Mouse (Mus musculus) A20 (cell line): ENCODE results near the gene D630039A03Rik.
A peak's percentile ranks its signal among the peaks of the same experiment; 100 is the strongest.

ENCODE experiments used
- DNase-seq: peaks from one replicate; pipeline ENCODE4 v3.0.0-alpha.2; 2011; ENCODE audit warnings: low read depth, low spot score

Gene D630039A03Rik

DNA sequence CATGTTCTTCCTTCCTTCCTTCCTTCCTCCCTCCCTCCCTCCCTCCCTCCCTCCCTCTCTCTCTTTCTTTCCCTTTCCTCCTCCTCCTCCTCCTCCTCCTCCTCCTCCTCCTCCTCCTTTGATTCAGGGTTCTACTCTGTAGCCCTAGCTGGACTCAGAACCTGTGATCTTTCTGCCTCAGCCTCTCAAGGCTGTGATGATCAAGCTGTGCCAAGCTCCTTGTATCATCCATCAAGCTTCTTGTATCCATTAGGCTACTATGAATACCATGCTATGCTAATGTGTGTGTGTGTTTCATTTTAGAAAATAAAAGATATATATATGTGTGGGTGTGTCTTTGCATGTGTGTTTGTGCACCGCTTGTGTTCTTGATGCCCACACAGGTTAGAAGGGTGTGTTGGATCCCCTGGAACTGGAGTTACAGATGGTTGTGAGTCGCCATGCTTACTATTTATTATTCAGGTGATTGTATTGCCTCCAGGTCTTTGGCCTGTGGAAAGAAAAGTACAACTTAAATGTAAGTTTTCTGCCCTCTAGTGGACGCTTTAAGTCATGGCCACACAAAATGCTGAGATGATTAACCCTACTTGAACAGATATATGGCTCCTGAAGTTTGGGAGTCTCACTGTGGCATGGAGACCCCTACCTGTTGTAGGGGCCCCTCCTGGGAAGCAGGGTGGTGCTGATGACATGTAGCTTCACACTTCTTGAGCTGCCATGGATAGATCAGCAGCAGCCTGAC lies 11.5 kb upstream of the D630039A03Rik start:
- peak; percentile 56 for DNase-seq

DNA sequence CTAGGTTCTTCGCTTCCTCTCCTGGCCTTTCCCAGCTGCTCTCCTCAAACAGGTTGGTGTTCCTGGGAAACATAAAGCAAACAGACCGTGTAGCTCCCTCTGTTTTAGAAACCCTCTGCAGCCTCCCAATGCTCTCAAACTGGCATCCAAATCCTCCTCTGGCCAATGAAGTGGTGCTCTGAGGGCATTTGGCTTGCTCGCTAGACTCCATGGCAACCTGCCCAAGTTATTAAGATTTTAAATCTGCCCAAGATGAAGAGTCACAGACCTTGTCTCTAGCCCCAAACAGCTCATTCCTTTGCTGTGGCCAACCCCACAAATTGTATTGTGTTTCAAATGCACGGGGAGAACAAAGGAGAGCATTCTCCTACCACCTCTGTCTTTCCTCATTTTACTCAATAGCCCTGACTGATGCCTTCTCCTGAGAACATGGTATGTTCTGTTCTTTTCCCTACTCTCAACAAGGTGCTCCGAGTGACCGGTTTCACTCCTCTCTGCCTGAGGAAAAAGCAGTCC lies 8.5 kb upstream of the D630039A03Rik start:
- DNase-seq = no peak

DNA sequence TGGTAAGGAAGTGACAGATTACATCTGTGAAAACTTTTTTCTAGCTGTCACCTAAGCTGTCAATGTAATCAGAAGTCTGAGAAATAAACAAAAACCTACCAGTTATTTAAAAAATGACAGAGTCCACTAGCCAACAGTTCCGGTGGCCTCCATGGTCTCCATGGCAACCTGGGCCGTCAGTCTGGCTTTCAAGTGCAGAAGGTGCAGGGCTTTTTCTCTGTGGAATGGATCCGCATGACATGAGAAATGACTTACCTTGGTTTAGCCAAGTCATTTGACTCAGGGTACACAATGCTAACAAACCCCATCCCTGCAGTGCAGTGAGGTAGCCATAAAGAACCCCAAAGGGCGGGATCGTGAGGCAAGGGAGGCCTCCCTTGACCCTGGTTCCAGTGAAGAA lies 6.1 kb upstream of the D630039A03Rik start:
- no peak for DNase-seq

GRCm38 (mm10) chr4:57920522-57920921 lies 4.4 kb upstream of the D630039A03Rik start:
- no peak for DNase-seq

DNA sequence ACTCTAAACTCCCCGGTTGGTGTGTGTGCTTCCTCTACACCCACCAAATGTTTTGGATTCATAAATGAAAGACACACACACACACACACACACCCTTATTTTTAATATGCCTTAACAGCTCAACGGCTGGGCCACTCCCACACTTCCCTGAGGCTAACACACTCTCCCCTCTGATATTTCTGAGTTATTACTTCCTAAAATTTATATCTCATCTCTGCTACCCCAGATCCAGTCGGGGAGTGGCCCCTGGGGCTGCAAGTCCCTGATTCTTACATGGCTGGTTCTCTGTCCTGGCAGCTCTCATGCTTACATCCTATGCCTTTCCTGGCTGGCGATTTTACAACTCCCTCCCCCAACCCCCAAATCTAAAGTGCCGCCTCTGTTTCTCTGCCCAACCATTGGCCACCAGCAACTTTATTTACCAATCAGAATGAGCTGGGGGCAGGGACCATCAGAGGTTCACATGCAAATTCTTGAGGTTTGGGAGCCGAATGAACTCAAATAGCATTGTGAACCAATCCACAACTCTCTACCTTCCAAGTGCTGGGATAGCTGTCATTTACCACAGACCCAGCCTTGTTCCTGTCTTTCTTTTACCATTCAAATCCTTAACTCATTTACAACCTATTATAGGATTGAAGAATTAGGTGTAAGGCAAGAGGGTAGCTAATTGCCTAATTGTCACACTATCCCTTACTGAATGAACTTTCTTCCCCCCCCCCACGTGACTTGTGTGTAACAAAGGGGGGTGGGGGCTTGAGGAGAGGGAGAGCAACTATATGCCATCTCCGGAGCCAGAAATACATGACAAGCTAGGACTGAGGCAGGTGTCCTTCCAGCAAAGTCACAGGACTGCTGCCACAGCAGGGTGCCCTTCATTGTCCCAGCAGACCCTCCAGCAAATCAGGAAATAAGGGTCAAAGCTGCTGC lies 3.7 kb upstream of the D630039A03Rik start:
- no peak for DNase-seq

GRCm38 (mm10) chr4:57916711-57917110 lies 614 bp upstream of the D630039A03Rik start:
- no peak for DNase-seq

GRCm38 (mm10) chr4:57915216-57915965 lies 706 bp downstream of the D630039A03Rik start:
- no peak for DNase-seq

DNA sequence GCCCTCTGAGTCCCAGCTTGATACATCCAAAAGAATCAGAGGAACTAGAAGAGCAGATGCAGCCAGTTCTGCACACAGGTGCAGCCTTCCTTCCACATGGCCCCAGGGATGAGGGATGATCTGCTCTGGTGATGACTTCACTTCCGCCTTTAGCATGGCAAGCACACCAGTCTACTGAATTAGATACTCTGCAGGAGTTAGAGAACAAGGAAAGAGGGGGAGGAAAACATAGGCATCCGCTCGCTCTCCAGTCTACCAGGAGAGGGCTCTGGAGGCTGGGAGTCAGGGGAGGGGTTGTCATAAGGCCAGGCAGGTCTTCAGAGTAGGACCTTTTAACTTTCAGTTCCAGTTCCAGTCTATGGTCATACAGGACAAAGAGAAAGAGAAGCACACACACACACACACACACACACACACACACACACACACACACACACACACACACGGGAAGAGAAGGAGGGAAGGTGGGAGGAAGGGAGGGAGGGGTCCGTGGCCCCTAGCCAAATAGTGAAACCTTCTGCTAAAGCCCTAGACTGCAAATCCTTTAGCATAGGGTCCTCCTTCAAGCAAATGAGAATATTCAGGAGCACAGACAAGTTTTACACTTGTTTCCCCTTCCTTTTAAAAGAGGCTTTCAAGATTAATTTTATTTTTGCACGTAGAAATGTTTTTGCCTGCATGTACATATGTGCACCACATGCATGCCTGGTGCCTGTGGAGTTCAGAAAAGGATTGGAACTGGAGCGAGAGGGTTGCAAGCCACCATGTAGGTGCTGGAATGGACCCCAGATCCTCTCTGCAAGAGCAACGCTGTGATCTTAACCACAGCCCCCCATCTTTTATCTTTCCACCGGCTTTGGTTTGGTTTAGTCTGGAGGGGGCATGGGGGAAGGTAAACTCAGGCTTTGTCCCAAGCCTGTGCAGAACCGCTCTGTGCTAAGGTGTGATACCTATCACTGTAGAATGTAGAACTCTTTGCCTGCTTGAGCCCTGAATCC lies 1.6 kb downstream of the D630039A03Rik start:
- no peak for DNase-seq

- no peak for DNase-seq
Observed at GRCm38 (mm10) chr4:57913021-57913420, 3.1 kb downstream of the D630039A03Rik start.

- no peak for DNase-seq
Observed at GRCm38 (mm10) chr4:57908860-57909259, 7.2 kb downstream of the D630039A03Rik start.

GRCm38 (mm10) chr4:57906708-57907107 lies 9.4 kb downstream of the D630039A03Rik start:
- no peak for DNase-seq

DNA sequence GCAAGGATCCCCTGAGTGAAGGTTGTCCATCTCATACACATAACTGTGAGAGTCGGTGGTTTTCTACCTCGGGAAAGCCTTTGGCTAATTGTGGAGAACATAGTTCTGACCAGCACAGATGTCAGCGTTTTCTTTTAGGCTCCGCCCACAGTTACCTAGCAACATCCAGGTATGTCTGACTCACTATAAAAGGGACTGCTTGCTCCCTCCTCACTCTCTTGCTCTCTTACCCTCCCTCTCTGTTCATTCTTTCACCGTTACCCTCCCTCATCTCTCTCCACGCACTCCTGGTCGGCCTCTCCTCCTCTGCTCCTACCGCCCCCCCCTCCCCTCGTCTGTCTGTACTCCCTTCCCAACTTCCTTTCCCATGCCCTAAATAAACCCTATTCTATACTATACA lies 11.5 kb downstream of the D630039A03Rik start:
- DNase-seq = no peak

DNA sequence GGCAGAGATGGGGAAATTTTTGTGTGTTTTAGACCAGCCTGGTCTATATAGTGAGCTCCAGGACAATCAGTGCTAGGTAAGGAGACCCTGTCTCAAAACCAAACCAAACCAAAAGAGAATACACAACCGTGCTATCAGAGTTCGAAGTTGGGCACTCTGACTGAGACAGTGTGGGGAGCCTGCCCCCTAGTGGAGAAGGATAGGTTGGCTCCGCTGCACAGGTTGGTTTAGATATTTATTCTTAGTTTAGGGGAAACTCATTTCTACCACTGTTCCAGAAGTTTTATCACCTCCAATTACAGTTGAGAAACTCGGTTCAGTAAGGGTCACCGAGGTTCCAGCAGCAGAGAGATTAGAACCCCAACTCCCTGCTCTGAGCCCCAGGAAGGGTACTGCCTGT lies 11.9 kb downstream of the D630039A03Rik start:
- peak; percentile 77 for DNase-seq

- no peak for DNase-seq
Observed at GRCm38 (mm10) chr4:57902619-57903018, 13.5 kb downstream of the D630039A03Rik start.

- DNase-seq = peak; percentile 54
Observed at GRCm38 (mm10) chr4:57901210-57901609, 14.9 kb downstream of the D630039A03Rik start.

- DNase-seq = no peak
Observed at GRCm38 (mm10) chr4:57896631-57897030, 19.5 kb downstream of the D630039A03Rik start.

DNA sequence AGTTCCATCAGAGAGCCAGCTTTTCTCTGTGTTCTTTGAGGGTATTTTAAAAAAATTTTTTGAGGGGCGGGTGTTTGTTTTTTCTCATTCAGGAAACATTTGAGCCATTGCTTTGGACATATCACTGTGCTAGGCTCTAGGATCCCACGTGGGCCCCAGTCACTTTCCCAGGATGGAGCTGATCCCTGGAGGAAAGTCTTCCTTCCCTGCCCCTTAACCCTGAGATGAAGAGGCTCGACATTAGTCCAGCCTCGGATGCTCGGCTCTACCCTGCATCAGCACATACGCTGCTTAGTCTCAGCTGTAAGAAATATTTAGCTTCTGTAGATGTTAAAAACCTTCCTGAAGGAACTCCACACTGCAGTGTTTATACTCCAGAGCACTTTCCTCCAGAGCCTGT lies 20.2 kb downstream of the D630039A03Rik start:
- no peak for DNase-seq

DNA sequence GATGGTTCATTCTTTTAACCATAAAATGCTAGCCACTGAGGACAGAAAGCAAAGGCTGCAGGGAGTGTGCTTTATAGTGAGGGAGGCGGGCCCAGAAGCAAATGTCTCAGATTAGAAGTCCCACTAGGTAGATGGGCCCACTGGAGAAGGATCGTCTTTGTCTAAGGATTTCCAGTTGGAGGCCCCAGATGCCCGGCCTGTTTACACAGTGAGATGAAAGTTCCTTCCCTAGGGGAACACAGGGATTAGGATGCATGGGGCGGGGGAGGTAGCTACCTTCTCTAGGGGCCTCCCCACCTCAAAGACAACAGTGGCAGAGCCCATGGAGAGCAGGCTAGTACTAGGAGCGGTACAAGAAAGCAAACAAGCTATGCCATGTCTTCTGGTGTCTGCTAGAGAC lies 21.0 kb downstream of the D630039A03Rik start:
- no peak for DNase-seq

GRCm38 (mm10) chr4:57892001-57892586 lies 24.0 kb downstream of the D630039A03Rik start:
- DNase-seq = no peak

GRCm38 (mm10) chr4:57889773-57890172 lies 26.3 kb downstream of the D630039A03Rik start:
- DNase-seq = no peak
